28 mouse cellular contexts compared by ENCODE assay signal in genomic region chr8:96238406-96238805, GRCm38 (mm10).
DNase-seq lines count a peak whose midpoint lies in the region; ATAC-seq lines count a peak whose summit lies in the region.
"Had no signal": no experiment of that assay in that cellular context is flagged by ENCODE, and none has a peak within 500 bp of the region (broad histone marks: within the 10 kb centered on the region; RNA-seq: fewer than 3 reads in every experiment).

No protein-coding gene starts in this region.

- H3K4me1 ChIP-seq in heart, embryonic 12.5 days (replicated peaks): peaks cover 16% of the 10 kb centered on the region
- no peaks in the 10 kb centered on the region for H3K4me1 ChIP-seq in midbrain, embryonic 11.5 days (ENCODE audit: control insufficient read depth, insufficient read depth, low read length)
- H3K4me1 ChIP-seq in midbrain, embryonic 15.5 days: no peaks in the 10 kb centered on the region
- H3K4me1 ChIP-seq in forebrain, embryonic 14.5 days (ENCODE audit: control insufficient read depth, insufficient read depth, low read length): no peaks in the 10 kb centered on the region
- H3K4me1 ChIP-seq: embryonic facial prominence, embryonic 13.5 days; forebrain, embryonic 12.5 days; heart, embryonic 15.5 days; hindbrain, embryonic 10.5 days; hindbrain, embryonic 13.5 days; intestine, embryonic 15.5 days had no signal

- H3K4me2 ChIP-seq in heart, embryonic 12.5 days: no peak overlapping the region
- H3K4me2 ChIP-seq in midbrain, embryonic 11.5 days: no peak overlapping the region
- no peak overlapping the region for H3K4me2 ChIP-seq in midbrain, embryonic 15.5 days
- H3K4me2 ChIP-seq in forebrain, embryonic 14.5 days (ENCODE audit: low read length): no peak overlapping the region
- H3K4me2 ChIP-seq: embryonic facial prominence, embryonic 13.5 days; forebrain, embryonic 12.5 days; heart, embryonic 15.5 days; hindbrain, embryonic 13.5 days; intestine, embryonic 15.5 days had no signal

- no peaks in the 10 kb centered on the region for H3K9me3 ChIP-seq in heart, embryonic 12.5 days (replicated peaks)
- no peaks in the 10 kb centered on the region for H3K9me3 ChIP-seq in midbrain, embryonic 11.5 days (ENCODE audit: control insufficient read depth, low read length)
- no peaks in the 10 kb centered on the region for H3K9me3 ChIP-seq in midbrain, embryonic 15.5 days
- H3K9me3 ChIP-seq in forebrain, embryonic 14.5 days (replicated peaks; ENCODE audit: control insufficient read depth, low read length): no peaks in the 10 kb centered on the region
- H3K9me3 ChIP-seq: embryonic facial prominence, embryonic 10.5 days; embryonic facial prominence, embryonic 13.5 days; forebrain, embryonic 12.5 days; heart, embryonic 15.5 days; hindbrain, embryonic 10.5 days; hindbrain, embryonic 13.5 days; intestine, embryonic 15.5 days had no signal

- no peak overlapping the region for H3K9ac ChIP-seq in heart, embryonic 12.5 days
- no peak overlapping the region for H3K9ac ChIP-seq in midbrain, embryonic 11.5 days (ENCODE audit: low read length)
- no peak overlapping the region for H3K9ac ChIP-seq in midbrain, embryonic 15.5 days
- no peak overlapping the region for H3K9ac ChIP-seq in forebrain, embryonic 14.5 days (ENCODE audit: low read length)
- H3K9ac ChIP-seq: embryonic facial prominence, embryonic 13.5 days; forebrain, embryonic 12.5 days; heart, embryonic 15.5 days; hindbrain, embryonic 13.5 days; intestine, embryonic 15.5 days had no signal

- no peaks in the 10 kb centered on the region for H3K27me3 ChIP-seq in heart, embryonic 12.5 days (replicated peaks)
- no peaks in the 10 kb centered on the region for H3K27me3 ChIP-seq in midbrain, embryonic 11.5 days (ENCODE audit: control insufficient read depth, insufficient read depth, low read length)
- H3K27me3 ChIP-seq in midbrain, embryonic 15.5 days (replicated peaks): no peaks in the 10 kb centered on the region
- H3K27me3 ChIP-seq in forebrain, embryonic 14.5 days (replicated peaks; ENCODE audit: control insufficient read depth, insufficient read depth, low read length): no peaks in the 10 kb centered on the region
- H3K27me3 ChIP-seq: embryonic facial prominence, embryonic 13.5 days; forebrain, embryonic 12.5 days; heart, embryonic 15.5 days; hindbrain, embryonic 13.5 days; intestine, embryonic 15.5 days had no signal

- ATAC-seq in heart, embryonic 12.5 days (ENCODE audit: insufficient number of reproducible peaks, low FRiP score): no peak
- ATAC-seq in midbrain, embryonic 11.5 days (ENCODE audit: low FRiP score): no peak
- ATAC-seq in midbrain, embryonic 15.5 days (replicated peaks): no peak
- ATAC-seq in forebrain, embryonic 14.5 days: no peak
- ATAC-seq: forebrain, embryonic 16.5 days; hindbrain, embryonic 16.5 days; intestine, embryonic 15.5 days had no signal

- DNase-seq in heart, postnatal 36 days: no peak
- peak; percentile 79 for DNase-seq in midbrain, embryonic 11.5 days (ENCODE audit: low spot score, missing footprints)
- peak; percentile 55 for DNase-seq in ZHBTc4 (ENCODE audit: low read depth, low spot score)
- no peak for DNase-seq in forebrain, embryonic 14.5 days (ENCODE audit: low spot score)
- DNase-seq: adrenal gland, adult 2 months; adrenal gland, postnatal 25 days; B cell, adult 2 months; cerebellum, adult 11-12 months; cerebellum, adult 8-10 months; cerebellum, postnatal 10 days; cerebellum, postnatal 36 days; embryo, embryonic 11 days; gastrocnemius, postnatal 10 days; gastrocnemius, postnatal 36 days; kidney, adult 18-20 months; kidney, adult 9 months had no signal

- intact Hi-C loops in heart, postnatal 36 days (cut with DNase I): no loop called here

- H3K36me3 ChIP-seq in heart, embryonic 12.5 days: no peaks in the 10 kb centered on the region
- H3K36me3 ChIP-seq in midbrain, embryonic 11.5 days (ENCODE audit: control insufficient read depth, insufficient read depth, low read length): no peaks in the 10 kb centered on the region
- no peaks in the 10 kb centered on the region for H3K36me3 ChIP-seq in midbrain, embryonic 15.5 days (replicated peaks)
- no peaks in the 10 kb centered on the region for H3K36me3 ChIP-seq in forebrain, embryonic 14.5 days (ENCODE audit: control insufficient read depth, insufficient read depth, low read length)
- H3K36me3 ChIP-seq: embryonic facial prominence, embryonic 10.5 days; embryonic facial prominence, embryonic 13.5 days; forebrain, embryonic 12.5 days; heart, embryonic 15.5 days; hindbrain, embryonic 10.5 days; hindbrain, embryonic 13.5 days; intestine, embryonic 15.5 days had no signal

- no peak overlapping the region for H3K4me3 ChIP-seq in heart, embryonic 12.5 days
- H3K4me3 ChIP-seq in midbrain, embryonic 11.5 days (ENCODE audit: low read depth, low read length): no peak overlapping the region
- no peak overlapping the region for H3K4me3 ChIP-seq in midbrain, embryonic 15.5 days
- H3K4me3 ChIP-seq in forebrain, embryonic 14.5 days (ENCODE audit: low read depth, low read length): no peak overlapping the region
- H3K4me3 ChIP-seq: embryonic facial prominence, embryonic 10.5 days; embryonic facial prominence, embryonic 13.5 days; erythroblast, embryonic 14.5 days; forebrain, embryonic 12.5 days; heart, embryonic 15.5 days; hindbrain, embryonic 10.5 days; hindbrain, embryonic 13.5 days; intestine, embryonic 15.5 days had no signal

- H3K27ac ChIP-seq in heart, embryonic 12.5 days (ENCODE audit: poor library complexity, severe bottlenecking): peak overlapping the region; percentile 51; the same call in 1 of the 2 replicates
- H3K27ac ChIP-seq in midbrain, embryonic 11.5 days (ENCODE audit: low read depth, low read length): no peak overlapping the region
- no peak overlapping the region for H3K27ac ChIP-seq in midbrain, embryonic 15.5 days
- no peak overlapping the region for H3K27ac ChIP-seq in forebrain, embryonic 14.5 days (ENCODE audit: low read depth, low read length)
- H3K27ac ChIP-seq: embryonic facial prominence, embryonic 10.5 days; embryonic facial prominence, embryonic 13.5 days; forebrain, embryonic 12.5 days; heart, embryonic 15.5 days; hindbrain, embryonic 10.5 days; hindbrain, embryonic 13.5 days; intestine, embryonic 15.5 days had no signal

Comparison
In these comparisons a context has a peak if more than half of its experiments do, and no peak if none do; other contexts are left out.
1. DNase-seq: peak in midbrain, embryonic 11.5 days (single experiment) and ZHBTc4 (single experiment); none in heart, postnatal 36 days (0 of 2) and forebrain, embryonic 14.5 days (single experiment).